Mouse (Mus musculus): ENCODE measurements around the gene Dok7. TPM values are rescaled to one million over a fixed set of nuclear protein-coding genes. Genes with fewer than 3 reads are reported as not detected.

The Dok7 gene
- total RNA-seq (2023), result not detected

GRCm38 (mm10) chr5:35056604-35057432, at the start of gene Dok7:
TSS of gene Dok7 (plus strand) at chr5:35056766.

GRCm38 (mm10) chr5:35041268-35041829, 15.2 kb upstream of the Dok7 start, which contains the start of gene Hgfac:
TSS of gene Hgfac (plus strand) at chr5:35041509.

GRCm38 (mm10) chr5:35104960-35105921, 48.7 kb downstream of the Dok7 start, which contains the start of gene Lrpap1:
TSS of gene Lrpap1 (minus strand) at chr5:35105766.

Other genes starting within 250 kb of the Dok7 start
- gene Msantd1, start 148.8 kb upstream of the Dok7 start, total RNA-seq (2023), result under 1 TPM; 0.44 to 0.51 TPM
- gene Rgs12, start 107.3 kb upstream of the Dok7 start, total RNA-seq (2023), result 10 to 100 TPM in 1 of 2 experiments, 1 to 10 TPM in 1; 10.0 to 15.8 TPM
- gene Hgfac, start 15.3 kb upstream of the Dok7 start, total RNA-seq (2023), result under 1 TPM in 1 of 2 experiments, not detected in 1; 0.51 TPM
- gene Lrpap1, start 49.0 kb downstream of the Dok7 start, total RNA-seq (2023), result 10 to 100 TPM; 32.7 to 52.1 TPM
- not detected for gene Adra2c, start 221.6 kb downstream of the Dok7 start, total RNA-seq (2023)